Mouse (Mus musculus): ENCODE data around the gene Cs.
"Not testable (repeated sequence)": the region's sequence is repeated elsewhere in the genome, so short reads cannot be mapped to it uniquely, and the experiment has no call there.

Cs gene

DNA sequence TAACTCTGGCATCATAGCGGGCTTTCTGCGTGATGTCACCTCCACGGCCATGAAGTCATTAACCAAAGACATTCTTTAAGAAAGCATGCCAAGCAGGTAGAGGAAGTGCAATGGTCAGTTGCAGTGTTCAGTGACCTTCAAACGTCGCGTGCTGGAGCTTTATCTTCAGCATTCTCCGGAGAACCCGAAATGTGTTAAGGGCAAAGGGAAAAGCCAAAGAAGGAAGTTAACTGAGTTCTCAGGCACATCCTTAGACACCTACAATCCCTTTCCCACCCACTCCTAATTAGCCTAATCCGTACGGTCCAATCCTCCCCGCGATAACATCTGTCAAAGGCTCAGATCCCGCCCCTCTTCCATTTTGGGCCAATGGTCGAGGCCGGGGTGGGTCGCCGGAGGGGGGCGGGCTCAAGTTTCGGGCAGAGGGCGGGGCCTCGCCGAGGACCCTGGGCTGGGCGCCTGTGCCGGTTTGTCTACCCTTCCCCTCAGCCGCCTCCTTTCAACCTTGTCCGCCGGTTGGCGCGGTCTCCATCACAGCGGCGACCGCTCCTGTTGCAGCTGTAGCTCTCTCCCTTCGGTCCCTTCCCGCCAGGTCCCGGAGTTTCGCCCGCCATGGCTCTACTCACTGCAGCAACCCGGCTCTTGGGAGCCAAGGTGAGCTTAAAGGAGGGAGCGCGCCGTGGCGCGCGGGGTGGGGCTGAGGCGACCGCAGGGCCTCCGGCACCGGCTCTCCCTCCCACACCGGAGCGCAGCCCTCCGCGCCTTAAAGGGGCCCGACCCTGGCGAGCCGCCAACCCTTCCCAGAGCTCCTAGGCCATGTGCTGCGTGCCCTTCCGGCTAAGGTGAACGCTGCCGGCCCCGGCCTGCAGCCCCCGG lies at the start of gene Cs:
Gene Cs (plus strand): TSS at position 429 of the 876 bp plus-strand sequence.
- in situ Hi-C loops (cut with MboI, MseI): no loop called here

DNA sequence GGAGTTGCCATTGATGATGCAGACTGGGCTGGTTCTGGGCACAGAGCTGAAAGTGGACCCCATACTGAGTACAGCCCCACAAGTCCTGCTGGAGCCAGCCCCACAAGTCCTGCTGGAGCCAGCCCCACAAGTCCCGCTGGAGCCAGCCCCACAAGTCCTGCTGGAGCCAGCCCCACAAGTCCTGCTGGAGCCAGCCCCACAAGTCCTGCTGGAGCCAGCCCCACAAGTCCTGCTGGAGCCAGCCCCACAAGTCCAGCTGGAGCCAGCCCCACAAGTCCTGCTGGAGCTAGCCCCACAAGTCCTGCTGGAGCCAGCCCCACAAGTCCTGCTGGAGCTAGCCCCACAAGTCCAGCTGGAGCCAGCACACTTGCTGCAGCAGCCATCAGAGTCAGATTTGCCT lies 46.9 kb upstream of the Cs start:
- in situ Hi-C loops (cut with MboI, MseI): not testable (repeated sequence)

DNA sequence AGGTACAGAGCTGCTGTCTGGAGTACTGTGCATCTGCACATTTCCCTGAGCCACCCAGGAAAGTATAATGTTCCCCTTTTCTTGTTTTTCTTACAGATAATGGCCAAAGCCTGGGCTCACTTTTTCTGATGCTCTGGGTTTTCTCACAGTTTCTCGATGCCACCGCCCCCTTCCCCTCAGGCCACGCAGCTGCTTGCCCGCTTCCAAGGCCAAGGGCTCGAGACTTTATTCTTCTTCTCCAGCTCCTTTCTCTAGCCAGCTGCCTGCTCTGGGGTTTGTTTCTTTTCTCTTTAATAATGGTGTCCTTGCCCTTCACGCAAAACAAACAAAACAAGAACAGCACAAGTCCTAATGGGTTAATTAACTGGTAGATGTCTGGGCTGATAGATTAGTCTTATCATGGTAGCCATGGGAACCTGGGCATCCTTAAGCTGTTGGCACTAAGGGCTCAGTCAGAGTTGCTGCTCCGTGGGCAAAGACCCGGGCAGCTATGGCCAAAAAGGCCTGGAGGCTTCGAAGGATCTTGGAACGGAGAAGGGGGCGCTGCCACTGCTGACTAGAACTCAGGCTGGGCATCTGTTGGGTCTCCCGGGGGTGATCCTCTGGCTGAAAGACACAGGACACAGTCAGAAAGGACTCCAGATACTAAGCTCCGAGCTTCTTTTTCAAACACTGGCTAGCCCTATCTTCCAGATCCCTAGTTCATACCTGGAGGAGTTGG lies 41.0 kb upstream of the Cs start:
- in situ Hi-C loops (cut with MboI, MseI): loop anchor here (5.0 kb wide), 1 partner anchor 1024 kb away; no protein-coding TSS in a partner anchor

DNA sequence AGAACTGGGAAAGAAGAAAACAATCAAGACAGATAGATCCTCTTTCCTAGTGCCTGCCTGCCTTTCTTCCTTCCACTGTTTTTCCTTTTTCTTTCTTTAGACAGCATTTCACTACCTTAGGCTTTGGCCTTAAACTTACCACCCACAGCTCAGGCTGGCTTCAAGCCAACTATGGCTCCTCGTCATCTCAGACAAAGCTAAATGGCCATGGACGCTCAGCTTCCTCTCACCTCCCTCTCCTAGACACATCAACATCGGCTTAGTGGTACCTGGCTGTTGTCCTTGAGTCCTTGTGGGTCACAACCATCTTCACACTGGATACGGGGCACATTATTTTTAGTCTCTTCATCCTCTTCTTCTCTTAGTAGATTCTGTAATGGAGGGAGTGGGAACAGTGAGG lies 40.3 kb upstream of the Cs start:
- in situ Hi-C loops (cut with MboI, MseI): loop anchor here (5.0 kb wide), 1 partner anchor 1025 kb away; no protein-coding TSS in a partner anchor

DNA sequence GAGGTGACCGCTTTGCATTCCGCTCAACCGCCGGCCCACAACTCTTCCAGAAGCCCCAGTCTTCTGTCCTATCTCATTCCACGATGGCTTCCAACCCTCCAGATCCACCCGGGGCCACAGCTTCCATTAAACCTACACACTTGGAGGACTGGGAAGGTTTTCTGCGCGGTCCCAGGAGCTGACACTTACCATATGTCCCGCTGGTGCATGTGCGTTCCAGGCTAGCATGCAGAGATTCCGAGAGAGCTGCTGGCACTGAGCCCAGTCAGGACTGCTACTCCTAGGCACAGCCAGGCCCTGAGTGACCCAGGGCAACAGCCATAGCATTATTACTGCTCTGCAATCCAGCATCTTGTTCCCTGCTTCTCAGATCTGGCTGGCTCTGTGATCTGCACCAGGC lies 39.9 kb upstream of the Cs start:
- in situ Hi-C loops (cut with MboI, MseI): loop anchor here (5.0 kb wide), 1 partner anchor 1025 kb away; no protein-coding TSS in a partner anchor

DNA sequence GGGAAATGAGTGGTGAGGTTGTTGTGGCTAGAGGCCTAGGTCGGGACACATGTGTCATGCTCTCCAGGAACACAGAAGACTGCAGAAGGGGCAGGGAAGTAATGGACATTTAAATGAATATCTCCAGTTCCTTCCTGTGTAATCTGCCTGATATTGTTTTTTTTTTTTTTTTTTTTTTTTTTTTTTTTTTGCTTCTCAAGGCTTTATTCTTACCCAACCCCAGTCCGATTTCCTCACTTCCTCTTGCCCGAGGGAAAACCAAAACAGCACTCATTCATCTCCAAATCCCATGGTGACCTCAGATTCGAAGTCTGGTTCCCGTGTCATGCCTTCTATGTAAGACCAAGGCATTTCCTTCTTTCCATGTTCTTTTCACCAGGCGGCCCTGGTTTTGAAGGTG lies 39.3 kb upstream of the Cs start:
- in situ Hi-C loops (cut with MboI, MseI): loop anchor here (5.0 kb wide), 1 partner anchor 1026 kb away; no protein-coding TSS in a partner anchor

DNA sequence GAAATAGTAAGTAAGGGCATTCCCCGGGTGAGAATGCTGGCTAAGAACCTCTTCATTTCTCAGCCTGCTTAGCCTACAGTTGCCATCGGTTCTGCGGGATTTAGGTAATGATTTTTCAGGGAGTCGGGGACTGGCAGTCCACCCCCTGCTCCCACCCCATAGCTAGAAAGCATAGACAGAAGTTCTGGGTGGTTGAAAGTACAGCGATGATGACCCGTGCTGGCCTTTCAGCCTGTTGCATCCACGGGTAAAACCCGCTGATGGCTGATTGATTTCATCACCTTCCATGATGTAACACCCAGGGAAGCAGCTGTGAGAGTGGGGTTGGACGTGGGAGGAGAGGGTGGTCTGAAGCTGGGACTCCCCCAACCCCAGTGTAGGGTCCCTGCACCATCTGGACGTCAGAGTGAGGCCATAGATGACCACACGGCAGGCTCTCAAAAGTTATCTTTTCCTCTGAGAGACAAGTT lies 38.8 kb upstream of the Cs start, which contains the start of gene Il23a:
Gene Il23a (minus strand): TSS at position 51 of the 470 bp plus-strand sequence.
- in situ Hi-C loops (cut with MboI, MseI): loop anchor here (5.0 kb wide), 1 partner anchor 1026 kb away; no protein-coding TSS in a partner anchor

DNA sequence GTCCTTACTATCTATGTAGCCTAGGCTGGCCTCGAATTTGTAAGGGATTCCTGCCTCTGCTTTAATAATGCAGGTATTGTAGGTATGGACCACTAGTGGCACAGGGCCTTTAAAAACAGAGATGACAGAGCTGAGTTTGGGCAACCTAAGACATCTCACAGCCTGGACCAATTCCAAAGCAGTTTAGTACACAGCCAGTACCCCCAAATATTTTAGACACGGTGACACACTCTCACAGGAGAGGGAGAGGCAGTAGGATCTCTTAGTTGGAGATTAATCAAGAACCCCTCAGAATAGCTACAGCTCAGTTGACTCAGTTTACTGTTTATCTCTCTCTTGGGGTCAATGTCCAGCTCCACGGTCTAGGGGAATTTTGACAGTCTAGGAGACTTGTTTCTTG lies 35.2 kb upstream of the Cs start:
- in situ Hi-C loops (cut with MboI, MseI): no loop called here

DNA sequence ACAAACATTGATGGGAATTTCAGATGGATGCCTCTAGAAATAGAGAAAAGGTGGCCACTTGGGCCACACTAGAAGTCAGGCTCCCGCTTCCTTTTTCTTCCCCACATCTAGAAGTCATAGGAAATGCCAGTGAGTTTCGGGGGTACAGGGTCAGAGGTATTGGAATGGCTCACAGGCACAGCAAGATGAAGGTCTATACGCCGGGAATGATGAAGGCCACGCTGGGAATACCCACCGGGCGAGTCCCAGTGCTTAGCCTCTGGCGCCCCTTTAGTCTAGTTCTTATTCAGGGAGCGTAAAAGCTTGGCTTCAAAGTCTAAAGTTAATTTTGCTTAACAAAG lies 34.8 kb upstream of the Cs start:
- in situ Hi-C loops (cut with MboI, MseI): no loop called here

DNA sequence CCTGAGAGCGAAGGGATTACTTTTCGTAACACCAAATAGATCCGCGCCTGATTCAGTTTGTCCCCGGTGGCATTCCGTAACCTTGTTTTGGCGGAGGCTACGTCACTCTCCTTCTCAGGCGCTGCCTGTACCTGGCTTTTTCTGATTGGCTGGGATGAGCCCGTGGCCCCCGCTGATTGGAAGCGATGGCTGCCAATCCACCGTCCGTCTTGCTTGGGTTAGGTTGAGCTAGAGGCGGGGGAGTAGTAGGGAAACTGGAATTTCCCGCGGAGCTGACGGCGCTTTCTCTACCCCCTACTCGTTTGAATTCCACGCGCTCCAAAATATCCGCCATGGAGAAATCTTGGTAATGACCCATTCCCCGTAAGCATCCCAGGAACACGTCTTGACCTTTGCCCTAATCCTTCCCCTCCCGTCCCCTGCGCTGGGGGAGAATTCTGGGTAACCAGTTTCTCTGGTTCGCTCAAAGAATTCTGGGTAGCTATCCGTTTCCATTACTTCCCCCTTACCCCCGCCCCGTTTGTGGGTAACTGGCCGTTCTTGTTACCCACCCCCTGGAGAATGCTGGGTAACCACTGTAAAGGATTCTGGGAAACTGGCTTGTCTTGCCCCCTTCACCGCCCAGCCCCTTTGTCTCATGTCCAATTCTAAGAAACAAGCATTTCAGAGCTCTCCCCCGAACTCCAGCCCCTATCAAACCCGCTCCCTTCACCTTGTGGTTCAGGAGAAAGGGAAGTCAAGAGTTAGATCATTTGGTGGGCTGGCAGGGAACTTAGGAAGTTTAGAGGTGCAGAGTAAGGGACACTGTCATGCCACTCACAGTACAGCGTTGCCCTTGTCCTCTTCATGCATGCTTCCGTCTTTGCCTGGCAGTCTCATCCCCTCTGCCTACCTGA lies 34.2 kb upstream of the Cs start, which contains the start of gene Pan2:
Gene Pan2 (plus strand): TSS at position 210 of the 896 bp plus-strand sequence.
- in situ Hi-C loops (cut with MboI, MseI): no loop called here

DNA sequence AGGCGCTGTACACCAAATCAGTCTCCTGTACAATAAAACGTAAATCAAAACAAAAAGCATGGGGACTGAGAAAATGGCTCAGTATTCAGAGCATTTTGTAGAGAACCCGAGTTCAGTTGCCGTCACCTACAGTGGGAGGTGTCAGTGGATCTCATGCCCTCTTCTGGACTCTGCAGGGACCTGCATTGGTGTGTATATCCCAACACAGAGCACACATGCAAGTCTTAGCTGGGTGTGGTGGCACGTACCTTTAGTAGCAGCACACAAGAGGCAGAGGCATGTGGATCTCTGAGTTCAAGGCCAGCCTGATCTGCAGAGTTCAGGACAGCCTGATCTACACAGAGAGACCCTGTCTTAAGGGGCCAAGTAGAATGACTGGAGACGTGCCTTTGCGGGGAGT lies 27.9 kb upstream of the Cs start:
- in situ Hi-C loops (cut with MboI, MseI): no loop called here

DNA sequence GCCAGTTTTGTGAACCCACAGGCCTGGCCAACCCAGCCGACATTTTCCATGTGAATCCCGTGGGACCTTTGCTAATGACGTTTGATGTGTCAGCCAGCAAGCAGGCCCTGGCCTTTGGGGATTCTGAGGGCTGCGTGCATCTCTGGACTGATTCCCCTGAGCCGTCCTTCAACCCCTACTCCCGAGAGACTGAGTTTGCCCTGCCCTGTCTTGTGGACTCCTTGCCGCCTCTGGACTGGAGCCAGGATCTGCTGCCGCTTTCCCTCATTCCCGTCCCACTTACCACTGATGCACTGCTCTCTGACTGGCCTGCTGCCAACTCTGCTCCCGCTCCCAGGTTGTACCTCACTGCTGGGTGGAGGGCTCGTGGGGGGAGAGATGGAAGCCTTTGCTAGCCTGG lies 27.4 kb upstream of the Cs start:
- in situ Hi-C loops (cut with MboI, MseI): no loop called here

DNA sequence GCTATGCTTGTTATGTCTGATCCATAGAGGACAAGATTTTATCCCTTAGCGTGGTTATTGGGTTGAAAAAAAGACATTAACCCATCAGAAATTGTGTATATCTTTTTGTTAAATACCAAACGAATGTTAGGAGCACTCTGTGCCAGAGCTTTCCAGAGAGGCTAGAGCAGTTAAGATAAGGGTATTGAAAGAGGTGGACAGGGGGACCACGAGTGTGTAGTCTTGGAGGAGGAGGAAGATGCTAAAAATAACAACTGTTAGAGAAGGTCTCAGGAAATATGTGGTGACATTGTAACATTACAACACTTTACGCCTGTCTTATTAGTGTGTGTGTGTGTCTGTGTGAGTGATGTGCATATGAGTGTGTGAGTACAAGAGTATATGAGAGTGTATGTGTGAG lies 26.6 kb upstream of the Cs start:
- in situ Hi-C loops (cut with MboI, MseI): no loop called here

DNA sequence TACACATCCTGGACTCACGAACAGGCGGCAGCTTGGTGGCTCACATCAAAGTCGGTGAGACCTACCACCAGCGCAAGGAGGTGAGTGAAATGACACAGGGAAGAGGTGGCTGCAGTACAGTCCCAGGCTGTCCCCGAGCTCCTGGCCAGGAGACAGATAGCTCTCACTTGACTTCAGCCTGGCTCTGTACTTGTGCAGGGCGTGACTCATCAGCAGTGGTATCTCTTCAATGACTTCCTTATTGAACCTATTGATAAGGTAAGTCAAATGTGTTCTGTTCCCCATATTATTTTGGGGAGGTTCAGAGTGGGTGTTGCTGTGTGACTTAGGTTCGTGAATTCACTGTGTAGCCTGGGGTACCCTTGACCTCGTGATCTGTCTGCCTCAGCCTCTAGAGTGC lies 22.0 kb upstream of the Cs start:
- in situ Hi-C loops (cut with MboI, MseI): no loop called here

DNA sequence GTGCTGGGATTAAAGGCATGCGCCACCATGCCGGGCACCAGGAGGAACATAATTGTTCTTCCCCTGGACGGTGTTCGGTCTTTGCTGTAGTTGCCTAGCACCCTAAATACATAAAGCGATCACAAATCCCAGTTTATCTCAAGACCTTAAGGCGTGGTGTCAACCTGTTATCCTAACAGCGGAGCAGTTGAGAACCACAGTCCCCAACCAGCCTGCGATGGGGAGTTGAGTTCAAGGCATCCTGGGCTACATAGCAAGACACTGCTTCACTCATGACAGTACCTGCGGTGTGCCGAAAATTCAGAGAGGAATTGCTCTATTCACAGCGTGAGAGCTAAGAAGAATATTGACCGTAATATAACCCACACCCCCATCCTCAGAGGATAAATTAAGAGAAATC lies 15.9 kb upstream of the Cs start:
- in situ Hi-C loops (cut with MboI, MseI): no loop called here

DNA sequence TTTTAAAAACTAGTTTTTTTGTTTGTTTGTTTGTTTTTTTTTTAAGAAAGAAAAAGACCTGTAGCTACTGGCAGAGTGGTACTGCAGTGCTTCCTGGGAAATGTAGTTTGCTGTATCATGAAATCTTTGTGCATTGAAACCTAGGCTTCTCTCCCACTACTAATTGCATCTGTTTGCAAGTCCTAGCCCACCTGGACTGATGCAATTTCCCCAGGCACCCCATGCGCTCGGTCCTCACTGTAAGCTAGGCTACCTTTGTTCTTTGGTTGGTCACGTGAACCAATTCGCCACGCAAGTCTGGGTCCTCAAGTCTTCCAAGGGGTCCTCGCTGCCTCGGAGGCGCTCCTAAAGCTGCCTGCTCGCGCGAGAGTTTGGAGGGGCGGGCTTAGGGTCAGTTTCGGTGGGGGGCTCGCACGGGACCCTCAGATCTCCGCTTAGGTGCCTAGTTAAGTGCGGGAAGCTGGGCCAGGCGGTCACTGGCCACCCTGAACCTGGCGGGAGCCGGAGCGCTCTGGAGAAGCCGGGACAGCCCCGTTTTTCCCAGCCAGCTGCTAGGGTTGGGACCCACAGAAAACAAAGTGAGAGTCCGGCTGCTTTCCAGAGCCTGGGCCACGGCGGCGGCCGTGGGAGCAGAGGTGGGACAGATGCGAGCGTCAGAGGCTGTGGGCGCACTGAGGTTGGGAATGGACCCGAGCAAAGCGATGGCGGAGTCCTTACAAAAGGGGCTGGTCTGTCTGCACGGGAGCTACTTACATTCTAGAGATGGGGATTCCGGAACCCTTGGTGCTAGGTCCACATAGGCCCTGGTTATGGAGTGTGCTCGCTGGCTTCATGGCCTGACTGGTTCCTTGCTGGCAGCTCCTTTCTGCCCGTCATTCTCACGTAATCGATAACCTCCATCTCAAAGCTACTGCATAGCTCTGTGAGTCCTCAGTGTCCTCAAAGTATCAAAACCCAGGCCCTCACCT lies 15.1 kb upstream of the Cs start, which contains the start of gene Cnpy2:
Gene Cnpy2 (plus strand): TSS at position 319 of the 968 bp plus-strand sequence.
- in situ Hi-C loops (cut with MboI, MseI): no loop called here

DNA sequence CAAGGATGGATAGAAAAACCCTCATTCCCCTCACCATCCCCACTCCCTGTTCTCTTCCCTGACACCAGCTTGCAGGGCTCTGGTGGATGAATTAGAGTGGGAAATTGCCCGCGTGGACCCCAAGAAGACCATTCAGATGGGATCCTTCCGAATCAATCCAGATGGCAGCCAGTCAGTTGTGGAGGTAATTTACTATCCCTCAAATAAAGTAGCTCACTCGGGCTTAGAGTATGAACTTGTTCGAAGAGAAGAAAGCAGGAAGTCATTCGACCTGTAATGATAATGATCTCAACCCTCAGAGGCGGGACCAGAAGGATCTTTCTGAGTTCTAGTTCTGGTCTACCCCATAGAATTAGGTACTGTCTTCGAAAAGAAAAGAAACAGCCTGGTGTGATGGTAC lies 14.0 kb upstream of the Cs start:
- in situ Hi-C loops (cut with MboI, MseI): no loop called here

DNA sequence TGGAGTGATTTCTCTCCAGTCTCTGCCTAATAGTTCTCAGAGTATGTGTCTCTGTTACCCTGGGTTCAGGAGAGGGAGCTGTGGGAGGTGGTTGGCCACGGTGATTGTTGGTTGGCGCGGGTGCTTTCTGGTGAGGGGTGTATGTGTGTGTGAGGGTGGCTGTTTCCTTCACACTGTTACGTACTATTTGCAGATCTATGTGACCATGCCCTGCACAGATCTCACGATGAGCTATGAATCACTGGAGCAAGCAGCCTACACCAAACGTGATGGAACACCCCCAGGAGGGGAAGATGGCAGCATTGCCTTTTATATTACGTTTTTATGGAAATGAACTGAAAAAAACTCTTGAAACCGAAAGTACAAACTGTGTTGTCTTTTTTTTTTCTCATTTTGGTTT lies 10.7 kb upstream of the Cs start:
- in situ Hi-C loops (cut with MboI, MseI): no loop called here

DNA sequence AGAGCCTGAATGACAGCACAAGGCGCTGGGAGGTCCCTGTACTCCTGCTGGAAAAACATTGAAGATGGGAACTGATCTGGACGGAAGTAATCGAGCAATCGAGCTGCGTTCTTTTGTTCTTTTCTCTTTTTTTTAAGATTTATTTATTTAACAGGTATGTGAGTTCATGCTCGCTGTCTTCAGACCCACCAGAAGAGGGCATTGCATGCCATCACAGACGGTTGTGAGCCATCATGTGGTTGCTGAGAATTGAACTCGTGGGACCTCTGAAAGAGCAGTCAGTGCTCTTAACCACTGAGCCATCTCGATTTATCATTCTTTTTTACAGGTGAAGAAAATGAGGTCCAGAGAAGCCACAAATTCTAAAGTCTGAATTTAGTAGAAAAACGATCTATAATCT lies 9.9 kb upstream of the Cs start:
- in situ Hi-C loops (cut with MboI, MseI): no loop called here

Measured in regulatory T cell (primary cell).